Mouse (Mus musculus) limb, embryonic 10.5 days (tissue): ENCODE measurements around the gene Rab5b. TPM values are rescaled to one million over a fixed set of nuclear protein-coding genes. Genes with fewer than 3 reads are reported as not detected.
"Not testable (repeated sequence)": the region's sequence is repeated elsewhere in the genome, so short reads cannot be mapped to it uniquely, and the experiment has no call there.

Experiments
- DNase-seq: peaks from one replicate; pipeline ENCODE4 v3.0.0-alpha.2; 2017; ENCODE audit warnings: low spot score
- H3K27ac ChIP-seq: fragments of 300-500 bp; sonication (generic); 2 replicates; pipeline ENCODE4 v1.5.1; 2016; ENCODE audit warnings: mild to moderate bottlenecking
- H3K27me3 ChIP-seq: fragments of 300-500 bp; sonication (generic); 2 replicates; pipeline ENCODE4 v1.6.1; 2016; ENCODE audit warnings: low read depth, mild to moderate bottlenecking; ENCODE audit not compliant: poor library complexity, severe bottlenecking
- H3K36me3 ChIP-seq: fragments of 300-500 bp; sonication (generic); 2 replicates; pipeline ENCODE4 v1.6.1; 2016; ENCODE audit warnings: mild to moderate bottlenecking, moderate library complexity
- H3K4me1 ChIP-seq: fragments of 300-500 bp; sonication (generic); 2 replicates; pipeline ENCODE4 v1.6.1; 2016
- H3K4me3 ChIP-seq: fragments of 300-500 bp; sonication (generic); 2 replicates; pipeline ENCODE4 v1.5.1; 2016; ENCODE audit warnings: mild to moderate bottlenecking, moderate library complexity
- H3K9me3 ChIP-seq: fragments of 300-500 bp; sonication (generic); replicated peaks from 2 replicates; pipeline ENCODE4 v1.6.1; 2016; ENCODE audit warnings: mild to moderate bottlenecking
- WGBS: fragments of 180-500 bp; shearing (Covaris S2); methylation state at CpG from one replicate; pipeline ENCODE4 v1.1.7; 2016; 5-methylcytosine and 5-hydroxymethylcytosine counted together
- polyA plus RNA-seq: library from polyadenylated mRNA; unstranded; fragments of >200 nt; fragmentation: Nextera tagmentation; extraction: Ambion mirVana; gene quantifications from 2 replicates; pipeline ENCODE4 v1.2.1, GENCODE M21; 2016

The Rab5b gene
- polyA plus RNA-seq, 1 experiment from 2014 or later, result 68.0 TPM

DNA sequence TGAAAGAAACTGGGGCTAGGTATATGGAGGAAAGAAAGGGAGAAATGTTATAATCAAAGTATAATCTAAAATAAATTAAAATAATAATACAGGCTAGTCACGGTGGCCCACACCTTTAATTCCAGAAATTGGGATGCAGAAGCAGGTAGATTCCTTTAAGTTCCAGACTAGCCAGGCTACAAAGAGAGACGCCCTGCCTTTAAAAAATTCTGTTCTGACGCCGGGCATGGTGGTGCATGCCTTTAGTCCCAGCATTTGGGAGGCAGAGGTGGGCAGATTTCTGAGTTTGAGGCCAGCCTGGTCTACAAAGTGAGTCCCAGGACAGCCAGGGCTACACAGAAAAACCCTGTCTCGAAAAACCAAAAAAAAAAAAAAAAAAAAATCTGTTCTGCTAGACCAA is 65.8 kb downstream of the Rab5b start:
- H3K27me3 ChIP-seq, DNase-seq, H3K4me1 ChIP-seq, H3K4me3 ChIP-seq, H3K27ac ChIP-seq, H3K9me3 ChIP-seq: not testable (repeated sequence)
- WGBS, result 79% methylated on average over 5 of the region's 5 CpGs
- peaks cover 20% of the 10 kb centered on the region for H3K36me3 ChIP-seq

DNA sequence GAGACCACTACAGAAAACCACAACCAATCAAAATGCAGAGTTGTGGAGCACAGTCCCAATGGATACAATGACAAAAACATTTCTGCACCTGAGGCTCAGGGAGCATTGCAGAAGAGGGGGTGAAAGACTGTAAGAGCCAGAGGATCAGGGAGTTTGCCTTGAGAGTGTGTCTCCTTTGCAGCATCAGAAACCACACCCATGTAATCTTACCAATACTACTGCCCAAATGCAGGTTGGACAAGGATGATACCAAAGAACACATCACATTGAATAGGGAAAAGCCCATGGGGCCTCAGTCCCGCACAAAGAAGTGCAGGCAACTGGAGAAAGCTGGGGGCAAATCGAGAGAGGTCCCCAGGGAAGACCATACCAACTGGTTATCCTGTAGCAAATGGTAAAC is 66.3 kb downstream of the Rab5b start:
- DNase-seq, result no peak
- no peaks in the 10 kb centered on the region for H3K27me3 ChIP-seq
- 86% methylated on average over 2 of the region's 2 CpGs for WGBS
- no peak overlapping the region for H3K4me3 ChIP-seq
- H3K4me1 ChIP-seq, result peaks cover 6% of the 10 kb centered on the region
- no peaks in the 10 kb centered on the region for H3K9me3 ChIP-seq
- no peak overlapping the region for H3K27ac ChIP-seq
- H3K36me3 ChIP-seq, result peaks cover 21% of the 10 kb centered on the region

- 83% methylated on average over 10 of the region's 10 CpGs for WGBS
- Histone ChIP-seq H3K4me3 (no peak overlapping the region), H3K27me3 (no peaks in the 10 kb centered on the region), H3K36me3 (peaks cover 31% of the 10 kb centered on the region), H3K9me3 (no peaks in the 10 kb centered on the region), H3K4me1 (peaks cover 6% of the 10 kb centered on the region), H3K27ac (no peak overlapping the region)
- no peak for DNase-seq
Observed at GRCm38 (mm10) chr10:128627398-128628317, 68.4 kb downstream of the Rab5b start.

Other genes starting within 250 kb of the Rab5b start
- 64.2 and 91.3 TPM in 2 replicates for gene Smarcc2, start 237.0 kb downstream of the Rab5b start, polyA plus RNA-seq
- gene Myl6, start 202.1 kb downstream of the Rab5b start, polyA plus RNA-seq, result 685 and 729 TPM in 2 replicates
- 1.6 and 3.3 TPM in 2 replicates for gene Myl6b, start 197.6 kb downstream of the Rab5b start, polyA plus RNA-seq
- 7.0 and 8.4 TPM in 2 replicates for gene Esyt1, start 170.4 kb downstream of the Rab5b start, polyA plus RNA-seq
- gene Zc3h10, start 148.5 kb downstream of the Rab5b start, polyA plus RNA-seq, result 14.5 and 15.4 TPM in 2 replicates
- 3,499 and 3,829 TPM in 2 replicates for gene Rpl41, start 147.0 kb downstream of the Rab5b start, polyA plus RNA-seq
- gene Pa2g4, start 130.3 kb downstream of the Rab5b start, polyA plus RNA-seq, result 267 and 322 TPM in 2 replicates
- gene Erbb3, start 106.6 kb downstream of the Rab5b start, polyA plus RNA-seq, result 3.2 and 5.3 TPM in 2 replicates
- gene Rps26, start 69.5 kb downstream of the Rab5b start, polyA plus RNA-seq, result 592 and 676 TPM in 2 replicates
- 2.4 and 2.9 TPM in 2 replicates for gene Ikzf4, start 50.3 kb downstream of the Rab5b start, polyA plus RNA-seq
- 11.3 and 12.5 TPM in 2 replicates for gene Suox, start 22.2 kb downstream of the Rab5b start, polyA plus RNA-seq
- gene Pmel, start 7.9 kb upstream of the Rab5b start, polyA plus RNA-seq, result 0.25 and 0.55 TPM in 2 replicates
- gene Cdk2, start 8.8 kb upstream of the Rab5b start, polyA plus RNA-seq, result 136 and 150 TPM in 2 replicates
- gene Dgka, start 48.6 kb upstream of the Rab5b start, polyA plus RNA-seq, result 3.7 and 5.0 TPM in 2 replicates
- gene Pym1, start 51.6 kb upstream of the Rab5b start, polyA plus RNA-seq, result 61.0 and 63.1 TPM in 2 replicates
- 0.21 and 0.30 TPM in 2 replicates for gene Mmp19, start 94.6 kb upstream of the Rab5b start, polyA plus RNA-seq
- gene Dnajc14, start 107.8 kb upstream of the Rab5b start, polyA plus RNA-seq, result 47.7 and 54.0 TPM in 2 replicates
- gene Tmem198b, start 108.1 kb upstream of the Rab5b start, polyA plus RNA-seq, result 14.8 and 19.8 TPM in 2 replicates
- 245 and 250 TPM in 2 replicates for gene Sarnp, start 121.1 kb upstream of the Rab5b start, polyA plus RNA-seq
- 52.9 and 62.9 TPM in 2 replicates for gene Ormdl2, start 125.4 kb upstream of the Rab5b start, polyA plus RNA-seq
- 16.2 TPM in 2 replicates for gene Gdf11, start 195.5 kb upstream of the Rab5b start, polyA plus RNA-seq
- gene Cd63, start 204.7 kb upstream of the Rab5b start, polyA plus RNA-seq, result 430 and 439 TPM in 2 replicates
- 9.2 and 10.2 TPM in 2 replicates for gene Rdh5, start 226.6 kb upstream of the Rab5b start, polyA plus RNA-seq
- 168 and 182 TPM in 2 replicates for gene Bloc1s1, start 227.8 kb upstream of the Rab5b start, polyA plus RNA-seq
- gene Itga7, start 237.6 kb upstream of the Rab5b start, polyA plus RNA-seq, result 0.15 and 0.24 TPM in 2 replicates